Mouse (Mus musculus) heart, adult 9 months (tissue): ENCODE measurements at regions not wholly inside any gene's neighbourhood (a gene's known extent, or its start where the extent isn't known, plus 50 kb on each side); places are given as distances from the start of the nearest gene placed in this dataset.

Experiments
- DNase-seq, 2 experiments: peaks; one replicate each; pipeline ENCODE4 v3.0.0; 2022; ENCODE audit warnings: low spot score in 2 of 2

- no peak for DNase-seq
These were observed 185.8 kb upstream of the Zfp507 start for GRCm38 (mm10) chr7:35988449-35989109.

- no peak for DNase-seq
These were observed 175.2 kb upstream of the Zfp507 start for GRCm38 (mm10) chr7:35977986-35978385.

DNA sequence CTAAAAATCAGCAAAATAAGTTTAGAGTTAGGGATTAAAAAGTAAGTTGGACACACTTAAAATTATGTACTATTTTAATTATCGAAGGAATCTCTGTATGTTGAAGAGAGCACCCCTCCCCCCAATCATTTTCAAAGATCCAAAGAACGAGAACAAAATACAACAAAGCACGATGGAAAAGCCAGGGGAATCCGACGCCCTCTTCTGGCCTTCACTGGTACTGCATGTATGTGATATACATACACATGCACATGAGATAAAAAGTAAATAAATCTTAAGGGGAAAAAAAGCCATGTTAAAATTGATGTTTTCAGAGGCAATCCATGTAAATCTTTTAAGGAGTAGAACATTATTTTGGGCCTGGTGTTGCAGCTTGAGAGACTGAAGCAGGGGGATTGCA, 155.9 kb upstream of the Zfp507 start:
- DNase-seq: no peak

- no peak for DNase-seq
These were observed 155.2 kb upstream of the Zfp507 start for GRCm38 (mm10) chr7:35958052-35958451.

- no peak for DNase-seq
These were observed 146.0 kb upstream of the Zfp507 start for GRCm38 (mm10) chr7:35948794-35949193.

GRCm38 (mm10) chr7:35948389-35948788, 145.6 kb upstream of the Zfp507 start:
- DNase-seq: no peak

DNA sequence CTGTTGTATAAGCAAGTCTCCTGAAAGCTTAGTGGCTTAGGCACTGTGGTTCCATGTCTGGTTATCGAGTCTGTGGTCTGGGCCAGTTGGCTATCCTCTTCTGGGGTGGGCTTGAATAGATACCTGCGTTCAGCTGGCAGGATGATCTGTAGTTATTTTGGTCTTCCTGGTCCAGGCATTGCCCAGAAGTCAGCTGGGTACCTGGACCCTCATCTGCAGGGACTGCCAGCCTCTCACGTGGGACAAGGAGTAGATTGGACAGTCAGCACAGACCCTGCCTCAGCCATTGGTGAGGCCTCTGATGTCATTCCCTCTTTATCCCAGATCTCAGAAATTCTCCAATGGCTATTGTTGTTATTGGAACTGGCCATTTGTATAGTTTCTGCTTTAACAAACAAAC, 138.3 kb upstream of the Zfp507 start:
- DNase-seq: no peak

DNA sequence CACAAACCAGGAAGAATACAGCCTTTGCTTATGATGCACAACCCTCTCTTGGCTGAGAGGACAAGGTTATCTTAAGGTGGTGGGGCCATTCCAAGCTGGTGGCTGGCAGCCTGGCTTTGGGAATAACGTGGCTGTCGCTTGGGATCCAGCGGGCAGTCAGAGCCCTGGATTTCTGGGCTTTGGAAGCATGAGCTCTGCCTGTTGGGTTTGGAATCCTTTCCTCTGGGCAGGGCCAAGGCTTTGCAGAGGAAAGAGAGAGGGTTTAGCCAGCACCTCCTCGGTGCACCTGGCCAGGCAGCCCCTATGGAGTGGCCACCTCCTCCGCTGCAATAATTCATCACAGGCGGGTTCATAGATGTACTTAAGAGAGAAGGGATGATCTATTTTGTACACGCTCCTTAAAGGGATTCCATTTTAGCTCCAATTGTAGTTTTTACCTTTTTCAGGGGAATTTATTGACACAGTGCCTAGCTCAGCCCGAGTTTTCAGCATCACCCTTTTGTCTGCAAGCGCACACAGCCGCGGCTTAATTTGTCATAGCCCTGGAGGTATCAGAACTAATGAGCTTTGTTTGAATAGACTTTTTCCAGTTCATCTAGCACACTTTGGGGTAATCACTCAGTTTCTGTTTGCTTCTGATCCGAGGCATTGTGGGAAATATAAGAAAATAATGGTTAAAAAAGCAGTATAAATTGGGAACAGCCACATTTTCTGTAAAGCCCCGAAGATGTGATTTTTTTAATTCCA, 135.5 kb upstream of the Zfp507 start:
- DNase-seq: no peak

DNA sequence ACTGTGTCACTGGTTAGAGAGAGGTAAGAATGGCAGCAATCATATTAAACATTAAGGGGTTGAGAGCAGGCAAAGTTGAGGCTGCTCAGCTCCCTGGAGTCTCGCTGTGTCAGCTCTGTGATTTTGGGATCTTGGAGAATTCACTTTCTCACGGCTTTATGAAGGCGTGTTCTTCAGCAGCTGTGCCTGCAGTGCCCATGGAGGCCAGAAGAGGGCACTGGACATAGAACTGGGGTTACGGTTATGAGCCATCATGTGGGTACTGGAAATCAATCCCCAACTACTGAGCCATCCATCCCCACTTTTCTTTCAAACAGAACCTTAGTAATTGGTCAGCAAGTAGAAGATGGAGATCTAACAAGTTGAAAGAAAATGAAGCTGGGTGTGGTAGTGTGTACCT, 123.9 kb upstream of the Zfp507 start:
- DNase-seq: no peak

DNA sequence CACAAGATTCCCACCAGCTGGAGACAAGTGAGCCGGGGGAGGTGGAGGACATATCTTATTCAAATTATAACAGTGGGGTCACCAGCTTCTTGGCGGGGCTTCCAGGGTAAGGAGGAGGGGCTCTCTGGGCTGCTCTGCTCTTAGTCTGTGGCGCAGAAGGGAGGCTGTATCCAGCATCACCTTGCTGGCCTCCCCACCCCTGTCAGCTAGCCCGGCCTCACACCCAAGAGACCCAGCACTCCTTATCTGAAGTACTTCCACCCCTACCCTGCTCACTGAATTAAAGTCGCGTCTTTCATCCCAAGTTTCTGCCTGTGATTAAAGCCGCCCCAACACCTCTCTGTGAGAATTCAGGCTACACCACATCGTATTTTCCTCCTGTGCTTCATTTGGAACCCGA, 119.8 kb upstream of the Zfp507 start:
- no peak for DNase-seq

DNA sequence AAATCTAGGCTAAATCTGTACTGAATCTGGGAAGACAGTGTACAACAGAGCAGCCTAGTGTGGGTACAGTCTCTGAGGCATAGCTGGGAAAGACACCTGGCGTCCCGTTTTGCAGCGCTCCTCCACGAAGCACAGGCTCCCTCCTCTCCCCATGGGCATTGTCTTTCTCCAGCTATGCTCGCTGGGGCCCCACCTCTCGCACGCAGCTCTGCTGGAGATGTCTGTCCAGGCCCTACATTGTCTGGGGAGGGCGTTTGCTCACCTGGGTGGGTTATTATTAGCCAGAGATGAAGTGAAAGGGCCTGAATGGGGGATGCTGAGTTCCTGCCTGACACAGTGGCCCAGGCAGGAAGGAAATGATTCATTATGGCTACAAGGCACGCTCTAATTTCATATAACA, 118.1 kb upstream of the Zfp507 start:
- no peak for DNase-seq

- DNase-seq: peak; percentile 53 to 60
These were observed 117.4 kb upstream of the Zfp507 start for GRCm38 (mm10) chr7:35920194-35920609.

- no peak for DNase-seq
These were observed 107.4 kb upstream of the Zfp507 start for GRCm38 (mm10) chr7:35910109-35910706.

- DNase-seq: peak; percentile 12 to 34
These were observed 99.2 kb upstream of the Zfp507 start for GRCm38 (mm10) chr7:35901942-35902381.

- DNase-seq: no peak
These were observed 96.1 kb upstream of the Zfp507 start for GRCm38 (mm10) chr7:35898701-35899445.

- no peak for DNase-seq
These were observed 90.5 kb upstream of the Zfp507 start for GRCm38 (mm10) chr7:35893292-35893691.

DNA sequence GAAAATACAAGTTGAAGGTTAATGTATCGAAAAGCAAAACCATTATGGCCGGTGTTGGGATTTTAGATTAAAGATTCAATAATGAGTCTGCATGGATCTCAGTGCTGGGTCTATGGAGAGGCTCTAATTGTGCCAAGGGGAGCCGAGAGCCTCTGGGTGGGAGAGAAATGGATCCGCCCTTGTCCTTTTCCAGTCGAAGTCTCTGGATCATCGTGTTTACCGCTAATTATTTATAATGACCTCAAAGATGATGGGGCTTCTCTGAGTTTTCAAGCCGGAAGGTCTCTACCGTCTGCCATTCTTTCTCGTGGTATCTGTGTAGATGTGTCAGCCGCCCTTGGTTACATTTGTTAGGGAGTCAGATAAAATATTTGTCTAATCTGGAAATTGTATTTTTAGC, 83.2 kb upstream of the Zfp507 start:
- DNase-seq: no peak

GRCm38 (mm10) chr7:35879755-35880304, 77.0 kb upstream of the Zfp507 start:
- DNase-seq: peak; percentile 7 to 26

GRCm38 (mm10) chr7:35878164-35878563, 75.4 kb upstream of the Zfp507 start:
- DNase-seq: no peak

DNA sequence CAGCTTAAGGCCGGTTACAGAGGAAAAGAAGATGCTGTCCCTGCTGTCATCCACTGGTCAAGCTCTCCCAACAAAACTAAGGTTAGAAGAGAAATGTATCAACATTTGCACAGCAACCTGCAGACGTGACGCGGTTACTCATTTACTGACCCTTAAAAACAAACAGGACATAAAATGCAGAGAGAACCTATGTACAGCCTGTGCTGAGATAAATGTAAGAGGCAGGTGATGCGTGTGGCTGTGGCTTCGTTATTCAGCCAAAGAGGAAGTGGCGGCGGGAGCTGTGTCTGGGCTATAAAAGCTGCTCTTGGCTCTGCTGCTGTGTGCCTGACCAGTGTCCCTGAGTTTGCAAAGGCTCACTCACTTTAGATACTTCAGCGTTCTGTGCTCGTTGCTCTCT, 58.2 kb upstream of the Zfp507 start:
- DNase-seq: no peak

- no peak for DNase-seq
These were observed 56.8 kb upstream of the Zfp507 start for GRCm38 (mm10) chr7:35859601-35860000.

GRCm38 (mm10) chr7:35857693-35858092, 54.9 kb upstream of the Zfp507 start:
- no peak for DNase-seq
